Mouse (Mus musculus) hindbrain, embryonic 10.5 days (tissue): ENCODE measurements around the gene Tcf7l2. TPM values are rescaled to one million over a fixed set of nuclear protein-coding genes. Genes with fewer than 3 reads are reported as not detected.

Experiments used
- DNase-seq: peaks from one replicate; pipeline ENCODE4 v3.0.0-alpha.2; 2017; ENCODE audit warnings: low spot score
- H3K27ac ChIP-seq: fragments of 300-500 bp; sonication (generic); 2 replicates; pipeline ENCODE4 v1.5.1; 2016; ENCODE audit warnings: mild to moderate bottlenecking, moderate library complexity
- H3K27me3 ChIP-seq: fragments of 300-500 bp; sonication (generic); 2 replicates; pipeline ENCODE4 v1.6.1; 2016; ENCODE audit warnings: mild to moderate bottlenecking; ENCODE audit not compliant: poor library complexity, insufficient read depth, severe bottlenecking
- H3K36me3 ChIP-seq: fragments of 300-500 bp; sonication (generic); 2 replicates; pipeline ENCODE4 v1.6.1; 2016; ENCODE audit warnings: mild to moderate bottlenecking, moderate library complexity
- H3K4me1 ChIP-seq: fragments of 300-500 bp; sonication (generic); replicated peaks from 2 replicates; pipeline ENCODE4 v1.6.1; 2016; ENCODE audit warnings: mild to moderate bottlenecking
- H3K4me3 ChIP-seq: fragments of 300-500 bp; sonication (generic); 2 replicates; pipeline ENCODE4 v1.5.1; 2016; ENCODE audit warnings: mild to moderate bottlenecking, moderate library complexity
- H3K9me3 ChIP-seq: fragments of 300-500 bp; sonication (generic); 2 replicates; pipeline ENCODE4 v1.6.1; 2016; ENCODE audit warnings: mild to moderate bottlenecking, moderate library complexity
- WGBS: fragments of 180-500 bp; shearing (Covaris S2); methylation state at CpG from one replicate; pipeline ENCODE4 v1.1.7; 2016; 5-methylcytosine and 5-hydroxymethylcytosine counted together
- polyA plus RNA-seq: library from polyadenylated mRNA; unstranded; fragments of >200 nt; fragmentation: Nextera tagmentation; extraction: Ambion mirVana; gene quantifications from 2 replicates; pipeline ENCODE4 v1.2.1, GENCODE M21; 2016

Gene Tcf7l2
- 58.6 and 61.0 TPM in 2 replicates for polyA plus RNA-seq

- no peaks in the 10 kb centered on the region for H3K36me3 ChIP-seq
- peak within 1 kb of the TSS; percentile 99 for H3K27ac ChIP-seq
- H3K4me1 ChIP-seq: peaks cover 58% of the 10 kb centered on the region
- DNase-seq: peak; percentile 95
- H3K27me3 ChIP-seq: no peaks in the 10 kb centered on the region
- H3K4me3 ChIP-seq: peak within 1 kb of the TSS; percentile 87
- H3K9me3 ChIP-seq: no peaks in the 10 kb centered on the region
- WGBS: under 1% methylated on average over 42 of the region's 42 CpGs
Observed at GRCm38 (mm10) chr19:55741439-55741928, at the start of gene Tcf7l2. Gene Tcf7l2, plus strand, starts transcription at chr19:55741820.

- Histone ChIP-seq H3K36me3 (no peaks in the 10 kb centered on the region), H3K9me3 (no peaks in the 10 kb centered on the region), H3K27me3 (peaks cover 54% of the 10 kb centered on the region), H3K4me1 (peaks cover 7% of the 10 kb centered on the region; the same call in 1 of the 2 replicates), H3K27ac (no peak overlapping the region), H3K4me3 (no peak overlapping the region)
- no peak for DNase-seq
- WGBS: 18% methylated on average over 13 of the region's 13 CpGs
Observed at GRCm38 (mm10) chr19:55694651-55695050, 47.0 kb upstream of the Tcf7l2 start.

DNA sequence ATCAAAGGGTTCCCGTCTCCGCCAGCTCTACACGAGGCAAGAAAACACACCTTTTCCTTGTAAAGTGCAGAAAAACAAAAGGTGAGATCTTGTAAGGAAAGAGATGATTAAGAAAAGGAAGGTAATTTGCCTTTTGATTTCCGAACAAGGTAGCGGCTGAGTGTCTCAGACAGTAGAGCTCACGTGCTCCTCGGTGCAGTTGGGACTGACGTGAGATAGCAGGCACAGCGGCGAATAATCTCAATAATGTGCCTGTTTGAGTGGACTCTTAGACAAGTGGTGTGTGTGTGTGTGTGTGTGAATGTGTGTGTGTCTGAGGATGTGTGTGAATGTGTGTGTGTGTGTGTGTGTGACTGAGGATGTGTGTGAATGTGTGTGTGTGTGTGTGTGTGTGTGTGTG, 46.2 kb upstream of the Tcf7l2 start:
- no peak for DNase-seq
- Histone ChIP-seq H3K27ac (no peak overlapping the region), H3K27me3 (peaks cover 61% of the 10 kb centered on the region), H3K4me3 (no peak overlapping the region), H3K36me3 (no peaks in the 10 kb centered on the region), H3K9me3 (no peaks in the 10 kb centered on the region), H3K4me1 (peaks cover 7% of the 10 kb centered on the region; the same call in 1 of the 2 replicates)
- WGBS: 80% methylated on average over 10 of the region's 10 CpGs

DNA sequence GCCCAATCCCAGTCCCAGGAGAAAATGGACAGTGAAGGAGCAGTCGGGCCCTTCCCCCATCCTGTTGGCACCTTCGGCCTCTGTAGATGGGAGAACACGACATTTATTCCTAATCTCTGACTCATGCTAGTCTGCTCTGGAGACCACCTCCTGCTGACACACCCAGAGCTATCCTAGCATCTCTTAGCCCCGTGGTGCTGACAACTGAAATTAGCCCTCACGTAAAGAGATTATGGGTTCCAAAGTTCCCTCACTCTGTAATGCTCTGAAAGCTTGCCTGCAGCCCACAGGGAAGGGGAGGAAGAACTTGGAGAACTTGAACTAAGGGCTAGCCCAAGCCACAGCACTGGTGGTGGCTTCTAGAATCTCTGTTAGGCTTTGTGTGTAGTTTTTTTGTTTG, 42.7 kb upstream of the Tcf7l2 start:
- 83% methylated on average over 5 of the region's 5 CpGs for WGBS
- peaks cover 54% of the 10 kb centered on the region for H3K27me3 ChIP-seq
- peaks cover 13% of the 10 kb centered on the region; the same call in 1 of the 2 replicates for H3K4me1 ChIP-seq
- no peak for DNase-seq
- H3K36me3 ChIP-seq: no peaks in the 10 kb centered on the region
- H3K27ac ChIP-seq: no peak overlapping the region
- H3K4me3 ChIP-seq: no peak overlapping the region
- H3K9me3 ChIP-seq: no peaks in the 10 kb centered on the region

- Histone ChIP-seq H3K4me1 (peaks cover 10% of the 10 kb centered on the region; the same call in 1 of the 2 replicates), H3K27ac (no peak overlapping the region), H3K27me3 (peaks cover 41% of the 10 kb centered on the region), H3K9me3 (no peaks in the 10 kb centered on the region), H3K4me3 (no peak overlapping the region), H3K36me3 (no peaks in the 10 kb centered on the region)
- DNase-seq: no peak
- 50% methylated on average over 6 of the region's 6 CpGs for WGBS
Observed at GRCm38 (mm10) chr19:55700214-55700568, 41.4 kb upstream of the Tcf7l2 start.

DNA sequence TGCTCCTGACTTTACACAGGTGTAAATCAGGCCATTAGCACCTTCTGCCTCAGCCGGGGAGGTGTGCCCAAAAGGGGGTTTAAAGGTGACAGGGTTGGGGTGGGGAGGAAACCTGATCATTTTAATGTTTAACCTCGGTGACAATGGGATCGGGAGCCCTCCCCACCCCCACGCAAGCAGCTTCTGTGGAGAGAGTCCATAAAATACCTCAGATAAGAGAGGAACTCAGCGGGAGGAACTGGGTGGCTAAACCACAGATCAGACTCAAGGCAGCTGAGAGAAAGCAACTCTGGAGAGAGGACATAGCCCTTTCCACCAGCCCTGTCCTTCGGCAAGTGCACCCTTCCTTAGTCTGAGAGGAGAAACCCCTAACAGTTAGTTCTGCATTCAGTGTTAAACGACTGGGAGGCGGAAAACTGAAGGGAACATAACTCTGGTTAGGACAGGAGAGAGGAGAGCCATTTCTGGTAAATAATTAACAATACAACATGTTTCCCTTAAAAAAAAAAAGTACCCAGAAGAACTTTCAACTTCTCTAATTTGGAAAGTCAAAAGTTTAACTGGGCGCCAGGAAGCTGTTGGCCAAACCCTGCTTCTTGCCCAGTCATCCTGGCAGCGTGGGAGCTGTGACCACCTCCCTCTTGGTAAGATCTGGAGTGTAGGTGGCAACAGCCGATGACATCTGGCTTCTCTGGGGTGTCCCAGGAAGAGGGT, 40.9 kb upstream of the Tcf7l2 start:
- Histone ChIP-seq H3K27me3 (peaks cover 36% of the 10 kb centered on the region), H3K4me3 (no peak overlapping the region), H3K27ac (no peak overlapping the region), H3K36me3 (no peaks in the 10 kb centered on the region), H3K4me1 (peaks cover 10% of the 10 kb centered on the region; the same call in 1 of the 2 replicates), H3K9me3 (no peaks in the 10 kb centered on the region)
- WGBS: 57% methylated on average over 11 of the region's 11 CpGs
- no peak for DNase-seq

DNA sequence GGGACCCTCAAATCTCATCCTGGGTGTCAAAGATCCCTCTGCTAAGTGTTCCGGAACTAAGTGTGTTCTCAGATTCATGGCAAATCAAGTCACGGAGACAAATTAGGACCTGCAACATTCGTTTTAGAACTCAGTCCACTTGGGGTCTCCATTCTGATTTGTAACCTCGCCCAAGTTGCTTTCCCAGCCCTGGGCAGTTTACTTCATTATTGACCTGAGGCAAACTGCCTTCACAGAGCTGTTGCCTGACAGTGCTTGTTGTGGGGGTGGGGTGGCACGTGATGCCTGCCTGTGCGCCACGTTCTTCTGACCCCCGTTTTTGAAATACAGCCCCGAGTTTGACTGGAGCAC, 40.4 kb upstream of the Tcf7l2 start:
- Histone ChIP-seq H3K27ac (no peak overlapping the region), H3K4me1 (peaks cover 10% of the 10 kb centered on the region; the same call in 1 of the 2 replicates), H3K9me3 (no peaks in the 10 kb centered on the region), H3K4me3 (no peak overlapping the region), H3K27me3 (peaks cover 36% of the 10 kb centered on the region), H3K36me3 (no peaks in the 10 kb centered on the region)
- 87% methylated on average over 9 of the region's 9 CpGs for WGBS
- no peak for DNase-seq

- WGBS: 72% methylated on average over 4 of the region's 4 CpGs
- DNase-seq: no peak
- H3K36me3 ChIP-seq: no peaks in the 10 kb centered on the region
Observed at GRCm38 (mm10) chr19:55702081-55702480, 39.5 kb upstream of the Tcf7l2 start.

GRCm38 (mm10) chr19:55702716-55703115, 38.9 kb upstream of the Tcf7l2 start:
- no peak overlapping the region for H3K27ac ChIP-seq

More at GRCm38 (mm10) chr19:55702081-55702480, 39.5 kb upstream of the Tcf7l2 start:
- Histone ChIP-seq H3K4me1 (peaks cover 10% of the 10 kb centered on the region; the same call in 1 of the 2 replicates), H3K27ac (no peak overlapping the region), H3K9me3 (no peaks in the 10 kb centered on the region), H3K27me3 (peaks cover 32% of the 10 kb centered on the region), H3K4me3 (no peak overlapping the region)

GRCm38 (mm10) chr19:55704071-55704470, 37.5 kb upstream of the Tcf7l2 start:
- H3K4me3 ChIP-seq: no peak overlapping the region
- no peaks in the 10 kb centered on the region for H3K36me3 ChIP-seq
- H3K27ac ChIP-seq: no peak overlapping the region
- H3K4me1 ChIP-seq: peaks cover 12% of the 10 kb centered on the region; the same call in 1 of the 2 replicates
- 50% methylated on average over 6 of the region's 6 CpGs for WGBS
- H3K27me3 ChIP-seq: peaks cover 17% of the 10 kb centered on the region
- DNase-seq: no peak
- H3K9me3 ChIP-seq: no peaks in the 10 kb centered on the region

More at GRCm38 (mm10) chr19:55702716-55703115, 38.9 kb upstream of the Tcf7l2 start:
- WGBS: 89% methylated on average over 8 of the region's 8 CpGs
- Histone ChIP-seq H3K4me1 (peaks cover 10% of the 10 kb centered on the region; the same call in 1 of the 2 replicates), H3K27me3 (peaks cover 28% of the 10 kb centered on the region), H3K9me3 (no peaks in the 10 kb centered on the region), H3K36me3 (no peaks in the 10 kb centered on the region), H3K4me3 (no peak overlapping the region)
- no peak for DNase-seq

GRCm38 (mm10) chr19:55706300-55706699, 35.3 kb upstream of the Tcf7l2 start:
- no peaks in the 10 kb centered on the region for H3K9me3 ChIP-seq

DNA sequence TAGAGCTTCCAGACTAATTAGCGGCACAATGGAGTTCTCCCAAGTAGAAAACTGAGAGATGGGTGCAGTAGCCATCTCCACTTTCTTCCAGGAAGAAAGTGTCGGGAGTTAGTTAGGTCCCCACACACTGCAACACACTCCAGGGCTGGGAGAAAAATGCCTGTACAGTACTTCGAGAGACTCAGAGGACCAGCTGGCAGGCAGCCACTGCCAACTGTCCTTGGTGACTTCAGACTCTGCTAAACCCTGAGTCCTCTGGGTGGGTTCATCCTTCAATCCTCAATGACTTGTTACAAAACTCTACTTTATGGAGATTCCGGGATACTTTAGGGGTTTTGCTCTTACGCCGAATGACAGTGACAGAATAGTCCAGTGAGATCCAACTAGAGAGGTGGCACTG, 34.8 kb upstream of the Tcf7l2 start:
- Histone ChIP-seq H3K27ac (no peak overlapping the region), H3K27me3 (no peaks in the 10 kb centered on the region; the same call in 1 of the 2 replicates), H3K36me3 (no peaks in the 10 kb centered on the region), H3K9me3 (no peaks in the 10 kb centered on the region), H3K4me1 (peaks cover 12% of the 10 kb centered on the region; the same call in 1 of the 2 replicates), H3K4me3 (no peak overlapping the region)
- DNase-seq: no peak
- WGBS: 91% methylated on average over 6 of the region's 6 CpGs

More at GRCm38 (mm10) chr19:55706300-55706699, 35.3 kb upstream of the Tcf7l2 start:
- Histone ChIP-seq H3K4me1 (peaks cover 12% of the 10 kb centered on the region; the same call in 1 of the 2 replicates), H3K36me3 (no peaks in the 10 kb centered on the region), H3K4me3 (no peak overlapping the region), H3K27me3 (peaks cover 2% of the 10 kb centered on the region; the same call in 1 of the 2 replicates), H3K27ac (no peak overlapping the region)
- no peak for DNase-seq
- 78% methylated on average over 7 of the region's 7 CpGs for WGBS

GRCm38 (mm10) chr19:55708031-55708554, 33.5 kb upstream of the Tcf7l2 start:
- Histone ChIP-seq H3K9me3 (no peaks in the 10 kb centered on the region), H3K27ac (no peak overlapping the region), H3K36me3 (no peaks in the 10 kb centered on the region), H3K4me3 (no peak overlapping the region), H3K27me3 (no peaks in the 10 kb centered on the region; the same call in 1 of the 2 replicates), H3K4me1 (peaks cover 8% of the 10 kb centered on the region; the same call in 1 of the 2 replicates)
- WGBS: 82% methylated on average over 8 of the region's 8 CpGs
- no peak for DNase-seq
